Mouse (Mus musculus) embryonic facial prominence, embryonic 13.5 days (tissue): ENCODE results near the gene Rps7. TPM values are rescaled to one million over a fixed set of nuclear protein-coding genes. Genes with fewer than 3 reads are reported as not detected.

Experiments
- ATAC-seq: fragments of 200-750 bp; cut with Nextera tagmentation; 2 replicates; pipeline ENCODE4 v1.8.0; 2017; ENCODE audit warnings: low read depth; ENCODE audit not compliant: insufficient number of reproducible peaks, insufficient read depth, low FRiP score, low TSS enrichment
- H3K27ac ChIP-seq: fragments of 300-500 bp; sonication (generic); 2 replicates; pipeline ENCODE4 v1.5.1; 2015; ENCODE audit warnings: moderate library complexity, mild to moderate bottlenecking, inconsistent platforms
- H3K27me3 ChIP-seq: fragments of 300-500 bp; sonication (generic); 2 replicates; pipeline ENCODE4 v1.6.1; 2015; ENCODE audit warnings: mild to moderate bottlenecking, inconsistent platforms
- H3K36me3 ChIP-seq: fragments of 300-500 bp; sonication (generic); 2 replicates; pipeline ENCODE4 v1.6.1; 2015; ENCODE audit warnings: mild to moderate bottlenecking, inconsistent platforms
- H3K4me1 ChIP-seq: fragments of 300-500 bp; sonication (generic); 2 replicates; pipeline ENCODE4 v1.6.1; 2015; ENCODE audit warnings: inconsistent platforms
- H3K4me2 ChIP-seq: fragments of 300-500 bp; sonication (generic); 2 replicates; pipeline ENCODE4 v1.6.1; 2015; ENCODE audit warnings: moderate library complexity, mild to moderate bottlenecking, inconsistent platforms
- H3K4me3 ChIP-seq: fragments of 300-500 bp; sonication (generic); 2 replicates; pipeline ENCODE4 v1.5.1; 2015; ENCODE audit warnings: mild to moderate bottlenecking, inconsistent platforms
- H3K9ac ChIP-seq: fragments of 300-500 bp; sonication (generic); 2 replicates; pipeline ENCODE4 v1.6.1; 2015; ENCODE audit warnings: mild to moderate bottlenecking, inconsistent platforms
- H3K9me3 ChIP-seq: fragments of 300-500 bp; sonication (generic); 2 replicates; pipeline ENCODE4 v1.6.1; 2016; ENCODE audit warnings: inconsistent platforms
- WGBS: fragments of 180-500 bp; shearing (Covaris S2); methylation state at CpG from one replicate; pipeline ENCODE4 v1.1.7; 2015; ENCODE audit warnings: mixed read lengths; 5-methylcytosine and 5-hydroxymethylcytosine counted together
- polyA plus RNA-seq: library from polyadenylated mRNA; unstranded; fragments of >200 nt; fragmentation: Nextera tagmentation; extraction: Ambion mirVana; gene quantifications from 2 replicates; pipeline ENCODE4 v1.2.1, GENCODE M21; 2015

Gene Rps7
- polyA plus RNA-seq, 1 experiment from 2014 or later = 839 TPM

- no peak for ATAC-seq
- no peaks in the 10 kb centered on the region for H3K36me3 ChIP-seq
- no peak overlapping the region for H3K4me2 ChIP-seq
- no peaks in the 10 kb centered on the region for H3K27me3 ChIP-seq
- no peak overlapping the region for H3K27ac ChIP-seq
- 40% methylated on average over 6 of the region's 6 CpGs for WGBS
- H3K4me3 ChIP-seq = no peak overlapping the region
- H3K9me3 ChIP-seq = no peaks in the 10 kb centered on the region
- peaks cover 11% of the 10 kb centered on the region for H3K4me1 ChIP-seq
- no peak overlapping the region for H3K9ac ChIP-seq
These were observed 23.4 kb downstream of the Rps7 start for GRCm38 (mm10) chr12:28612391-28612790.

GRCm38 (mm10) chr12:28607546-28608305 lies 28.0 kb downstream of the Rps7 start:
- ATAC-seq = no peak; the same call in 1 of the 2 replicates
- Histone ChIP-seq H3K27me3 (no peaks in the 10 kb centered on the region), H3K9ac (no peak overlapping the region), H3K4me1 (peaks cover 13% of the 10 kb centered on the region), H3K4me2 (no peak overlapping the region), H3K4me3 (no peak overlapping the region), H3K27ac (no peak overlapping the region), H3K36me3 (no peaks in the 10 kb centered on the region), H3K9me3 (no peaks in the 10 kb centered on the region)
- WGBS = 54% methylated on average over 17 of the region's 17 CpGs

- Histone ChIP-seq H3K36me3 (no peaks in the 10 kb centered on the region), H3K4me2 (no peak overlapping the region), H3K4me1 (peaks cover 13% of the 10 kb centered on the region), H3K4me3 (no peak overlapping the region), H3K9me3 (no peaks in the 10 kb centered on the region), H3K27me3 (no peaks in the 10 kb centered on the region), H3K9ac (no peak overlapping the region), H3K27ac (no peak overlapping the region)
- ATAC-seq = no peak
- WGBS = 59% methylated on average over 1 of the region's 1 CpGs
These were observed 32.3 kb downstream of the Rps7 start for GRCm38 (mm10) chr12:28603494-28603893.

GRCm38 (mm10) chr12:28602259-28602658 lies 33.5 kb downstream of the Rps7 start:
- H3K4me2 ChIP-seq = no peak overlapping the region
- WGBS = 26% methylated on average over 4 of the region's 4 CpGs
- H3K27me3 ChIP-seq = no peaks in the 10 kb centered on the region
- H3K36me3 ChIP-seq = no peaks in the 10 kb centered on the region
- H3K9me3 ChIP-seq = no peaks in the 10 kb centered on the region
- H3K9ac ChIP-seq = no peak overlapping the region
- H3K4me1 ChIP-seq = 0 out of 2 replicates have a peak, but pooled peaks cover under 1% of the 10 kb centered on the region
- ATAC-seq = no peak
- no peak overlapping the region for H3K4me3 ChIP-seq
- H3K27ac ChIP-seq = no peak overlapping the region

- Histone ChIP-seq H3K27me3 (no peaks in the 10 kb centered on the region), H3K4me3 (no peak overlapping the region), H3K27ac (no peak overlapping the region), H3K4me1 (no peaks in the 10 kb centered on the region), H3K4me2 (no peak overlapping the region), H3K9ac (no peak overlapping the region), H3K36me3 (no peaks in the 10 kb centered on the region), H3K9me3 (no peaks in the 10 kb centered on the region)
- WGBS = 44% methylated on average over 2 of the region's 2 CpGs
- ATAC-seq = no peak
These were observed 37.2 kb downstream of the Rps7 start for GRCm38 (mm10) chr12:28598526-28598991.

- no peaks in the 10 kb centered on the region for H3K27me3 ChIP-seq
- no peak for ATAC-seq
- no peak overlapping the region for H3K9ac ChIP-seq
- no peak overlapping the region for H3K4me2 ChIP-seq
- no peaks in the 10 kb centered on the region for H3K9me3 ChIP-seq
- no peaks in the 10 kb centered on the region for H3K4me1 ChIP-seq
- WGBS = 54% methylated on average over 3 of the region's 3 CpGs
- H3K4me3 ChIP-seq = no peak overlapping the region
- H3K27ac ChIP-seq = no peak overlapping the region
- H3K36me3 ChIP-seq = no peaks in the 10 kb centered on the region
These were observed 37.6 kb downstream of the Rps7 start for GRCm38 (mm10) chr12:28598110-28598509.

- WGBS = 87% methylated on average over 9 of the region's 9 CpGs
- H3K4me1 ChIP-seq = no peaks in the 10 kb centered on the region
- H3K9me3 ChIP-seq = no peaks in the 10 kb centered on the region
- H3K36me3 ChIP-seq = no peaks in the 10 kb centered on the region
- no peak overlapping the region for H3K4me3 ChIP-seq
- no peak for ATAC-seq
- H3K27ac ChIP-seq = no peak overlapping the region
- H3K9ac ChIP-seq = no peak overlapping the region
- no peaks in the 10 kb centered on the region for H3K27me3 ChIP-seq
- no peak overlapping the region for H3K4me2 ChIP-seq
These were observed 38.1 kb downstream of the Rps7 start for GRCm38 (mm10) chr12:28597699-28598098.

- Histone ChIP-seq H3K4me2 (no peak overlapping the region), H3K4me3 (no peak overlapping the region), H3K27ac (no peak overlapping the region), H3K36me3 (no peaks in the 10 kb centered on the region), H3K9me3 (no peaks in the 10 kb centered on the region), H3K27me3 (no peaks in the 10 kb centered on the region), H3K9ac (no peak overlapping the region), H3K4me1 (no peaks in the 10 kb centered on the region)
- no peak for ATAC-seq
These were observed 38.9 kb downstream of the Rps7 start for GRCm38 (mm10) chr12:28596851-28597250.

- H3K4me3 ChIP-seq = no peak overlapping the region
- H3K4me1 ChIP-seq = peaks cover 4% of the 10 kb centered on the region; the same call in 1 of the 2 replicates
- peaks cover 15% of the 10 kb centered on the region for H3K27me3 ChIP-seq
- no peaks in the 10 kb centered on the region for H3K9me3 ChIP-seq
- no peak overlapping the region for H3K4me2 ChIP-seq
- H3K9ac ChIP-seq = no peak overlapping the region
- no peak; the same call in 1 of the 2 replicates for ATAC-seq
- WGBS = 47% methylated on average over 13 of the region's 13 CpGs
- no peak overlapping the region for H3K27ac ChIP-seq
- no peaks in the 10 kb centered on the region for H3K36me3 ChIP-seq
These were observed 45.3 kb downstream of the Rps7 start for GRCm38 (mm10) chr12:28590428-28590827.

- Histone ChIP-seq H3K27me3 (peaks cover 15% of the 10 kb centered on the region), H3K9ac (peak overlapping the region; percentile 61), H3K27ac (no peak overlapping the region), H3K4me2 (peak overlapping the region; percentile 67), H3K36me3 (no peaks in the 10 kb centered on the region), H3K4me1 (peaks cover 4% of the 10 kb centered on the region; the same call in 1 of the 2 replicates), H3K9me3 (no peaks in the 10 kb centered on the region), H3K4me3 (peak overlapping the region; percentile 51)
- 8% methylated on average over 24 of the region's 24 CpGs for WGBS
- ATAC-seq = peak; percentile 83; the same call in 1 of the 2 replicates
These were observed 46.5 kb downstream of the Rps7 start for GRCm38 (mm10) chr12:28589090-28589868.

- no peak overlapping the region for H3K4me2 ChIP-seq
- H3K4me1 ChIP-seq = peaks cover 4% of the 10 kb centered on the region; the same call in 1 of the 2 replicates
- H3K27ac ChIP-seq = no peak overlapping the region
- no peaks in the 10 kb centered on the region for H3K36me3 ChIP-seq
- H3K27me3 ChIP-seq = peaks cover 15% of the 10 kb centered on the region
- H3K9ac ChIP-seq = no peak overlapping the region
- ATAC-seq = no peak
- WGBS = 76% methylated on average over 6 of the region's 6 CpGs
- H3K9me3 ChIP-seq = no peaks in the 10 kb centered on the region
- no peak overlapping the region for H3K4me3 ChIP-seq
These were observed 47.8 kb downstream of the Rps7 start for GRCm38 (mm10) chr12:28587949-28588348.
